Mouse (Mus musculus) E14TG2a.4 (cell line): ENCODE measurements around the gene Plac9a.
A peak's percentile ranks its signal among the peaks of the same experiment; 100 is the strongest.

Experiments
- H3K27me3 ChIP-seq: 2 replicates; pipeline ENCODE4 v1.6.1; 2014; ENCODE audit warnings: low read length, control low read depth; ENCODE audit not compliant: insufficient read depth
- H3K36me3 ChIP-seq: 2 replicates; pipeline ENCODE4 v1.6.1; 2014; ENCODE audit warnings: low read length, control low read depth; ENCODE audit not compliant: insufficient read depth
- H3K4me1 ChIP-seq: replicated peaks from 2 replicates; pipeline ENCODE4 v1.6.1; 2014; ENCODE audit warnings: low read depth, low read length, control low read depth
- H3K4me3 ChIP-seq: replicated peaks from 2 replicates; pipeline ENCODE4 v1.5.1; 2014; ENCODE audit warnings: mild to moderate bottlenecking, low read length
- H3K9me3 ChIP-seq: 2 replicates; pipeline ENCODE4 v1.6.1; 2014; ENCODE audit warnings: low read length, control low read depth
- CTCF ChIP-seq: conservative IDR thresholded peaks from 2 replicates; pipeline ENCODE4 v1.5.1; 2014; ENCODE audit warnings: low read length
- NANOG ChIP-seq: IDR thresholded peaks from 2 replicates; pipeline ENCODE4 v1.6.1; 2014; ENCODE audit warnings: borderline replicate concordance, low read length, mixed read lengths
- POU5F1 ChIP-seq: IDR thresholded peaks from 2 replicates; pipeline ENCODE4 v1.6.1; 2014; ENCODE audit warnings: low read length, borderline replicate concordance

Gene Plac9a

DNA sequence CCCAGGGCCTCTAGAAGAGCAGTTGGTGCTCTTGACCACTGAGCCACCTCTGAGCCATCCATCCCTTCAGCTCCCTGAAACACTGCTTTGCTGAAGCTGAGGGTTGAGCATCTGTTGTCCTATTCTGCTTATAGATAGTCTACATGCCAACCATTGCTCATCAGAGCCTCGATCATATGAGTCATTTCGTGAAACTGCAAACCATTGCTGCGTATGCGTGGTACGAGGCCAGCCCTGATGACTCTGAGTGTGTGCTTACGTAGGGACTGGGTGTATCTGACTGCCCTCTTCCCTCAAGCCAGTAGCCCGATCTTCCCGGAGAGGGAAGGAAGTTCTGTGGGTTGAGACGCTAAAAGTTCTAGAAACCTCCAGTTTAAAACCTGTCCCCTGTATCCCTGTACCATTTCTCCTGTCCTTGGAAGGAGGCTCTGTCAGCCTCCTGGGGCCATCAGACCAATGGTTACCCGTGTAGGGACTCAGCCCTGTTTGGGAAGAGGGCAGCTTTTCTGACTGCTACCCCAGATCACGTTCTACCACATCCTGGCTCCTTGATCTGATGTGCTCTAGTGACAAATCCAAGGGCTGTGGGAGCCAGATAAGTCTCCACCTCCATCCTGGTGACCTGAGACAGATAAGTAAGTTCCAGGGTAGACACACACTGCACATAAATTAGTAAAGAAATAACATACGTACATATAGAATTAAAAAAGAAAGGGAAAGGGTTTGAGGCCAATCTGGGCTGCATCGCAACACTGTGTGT lies 40.9 kb downstream of the Plac9a start:
- Histone ChIP-seq H3K4me1 (peaks cover 93% of the 10 kb centered on the region), H3K4me3 (no peak overlapping the region)
- no peak for TF ChIP-seq POU5F1
- no peak for TF ChIP-seq NANOG
- TF ChIP-seq CTCF = no peak

DNA sequence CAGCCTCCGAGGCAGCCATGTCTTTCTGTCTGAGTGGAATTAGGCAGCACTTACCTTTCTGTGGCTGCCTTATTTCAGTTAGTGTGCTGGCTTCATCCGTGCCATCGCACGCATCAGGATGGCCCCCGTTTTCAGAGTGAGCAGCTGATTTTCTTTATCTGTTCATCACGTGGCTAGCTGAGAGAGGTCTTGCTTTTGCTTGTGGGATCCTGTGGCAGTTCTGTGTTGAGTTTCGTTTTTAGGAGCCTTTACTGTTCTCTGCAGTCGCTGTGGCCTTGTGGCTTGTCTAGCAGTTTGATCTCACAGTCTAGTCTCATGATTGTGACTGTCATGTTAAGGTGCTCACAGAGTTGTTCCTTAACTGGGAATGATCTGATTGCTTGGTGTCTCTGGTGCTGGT lies 45.0 kb downstream of the Plac9a start:
- H3K36me3 ChIP-seq = peaks cover 20% of the 10 kb centered on the region
- no peaks in the 10 kb centered on the region for H3K27me3 ChIP-seq
- H3K4me1 ChIP-seq = peaks cover 93% of the 10 kb centered on the region
- H3K9me3 ChIP-seq = no peaks in the 10 kb centered on the region
- TF ChIP-seq CTCF = no peak
- no peak for TF ChIP-seq POU5F1
- TF ChIP-seq NANOG = no peak
- no peak overlapping the region for H3K4me3 ChIP-seq

More for the DNA sequence above, 40.9 kb downstream of the Plac9a start:
- H3K9me3 ChIP-seq = no peaks in the 10 kb centered on the region
- no peaks in the 10 kb centered on the region for H3K27me3 ChIP-seq
- peaks cover 18% of the 10 kb centered on the region for H3K36me3 ChIP-seq

DNA sequence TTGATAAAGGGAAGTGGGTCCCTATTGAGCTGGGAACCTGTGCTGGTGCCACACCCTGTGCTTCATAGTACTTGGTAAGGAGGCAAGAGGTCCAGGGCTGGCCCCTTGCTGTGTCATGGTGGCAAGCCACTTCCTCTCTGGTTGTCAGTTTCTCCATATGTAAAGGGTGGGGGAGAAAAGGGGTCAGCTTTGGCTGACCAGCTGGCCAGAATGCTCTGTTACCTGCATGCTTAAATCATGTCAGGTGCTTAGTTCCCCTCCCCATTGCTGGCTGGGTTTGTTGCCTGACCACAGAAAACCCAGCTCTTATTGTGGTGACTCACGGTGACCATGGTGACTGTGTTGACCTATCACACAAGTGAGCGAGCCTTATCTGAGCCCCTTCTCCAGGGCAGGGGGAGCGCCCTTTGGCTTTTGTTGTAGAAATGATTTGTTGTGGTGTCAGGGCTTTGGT lies 45.7 kb downstream of the Plac9a start:
- TF ChIP-seq NANOG (no peak), POU5F1 (no peak), CTCF (no peak)
- Histone ChIP-seq H3K9me3 (no peaks in the 10 kb centered on the region), H3K4me1 (peaks cover 94% of the 10 kb centered on the region), H3K27me3 (no peaks in the 10 kb centered on the region), H3K4me3 (no peak overlapping the region; the same call in 1 of the 2 replicates), H3K36me3 (peaks cover 15% of the 10 kb centered on the region)

DNA sequence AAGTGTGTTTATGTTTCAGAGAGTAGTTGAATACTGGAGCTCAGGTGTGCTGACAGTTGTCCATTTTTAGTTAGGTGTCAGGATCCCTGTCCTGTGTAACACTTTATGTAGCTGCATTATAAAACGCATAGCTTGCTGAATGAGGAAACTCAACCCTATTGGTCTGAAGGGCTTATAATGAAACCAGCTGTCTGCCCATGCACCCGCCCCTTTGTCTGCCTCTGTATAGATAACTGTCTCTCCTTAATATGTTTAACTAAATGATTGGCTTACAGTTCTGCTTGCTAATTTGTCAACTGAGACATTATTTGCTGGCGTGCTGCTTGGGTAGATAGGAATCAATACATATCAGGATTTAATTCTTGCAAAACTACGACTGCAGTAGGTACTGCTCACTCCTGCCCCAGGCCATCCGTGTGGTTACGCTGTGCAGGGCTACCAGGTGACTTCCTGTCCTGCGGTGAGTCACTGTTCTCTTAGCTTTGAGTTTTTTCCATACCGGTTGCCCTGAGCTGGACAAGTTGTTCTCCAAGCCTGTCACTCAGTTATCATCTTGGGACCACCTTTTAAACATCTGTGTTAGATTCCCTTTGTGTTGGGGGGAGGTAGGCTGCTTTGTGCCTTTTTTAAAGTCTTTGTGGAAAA lies 47.5 kb downstream of the Plac9a start:
- Histone ChIP-seq H3K9me3 (no peaks in the 10 kb centered on the region), H3K36me3 (peaks cover 9% of the 10 kb centered on the region; the same call in 1 of the 2 replicates), H3K4me3 (peak overlapping the region; percentile 5; the same call in 1 of the 2 replicates), H3K4me1 (peaks cover 99% of the 10 kb centered on the region), H3K27me3 (no peaks in the 10 kb centered on the region)
- TF ChIP-seq POU5F1 (no peak), NANOG (no peak), CTCF (no peak)

DNA sequence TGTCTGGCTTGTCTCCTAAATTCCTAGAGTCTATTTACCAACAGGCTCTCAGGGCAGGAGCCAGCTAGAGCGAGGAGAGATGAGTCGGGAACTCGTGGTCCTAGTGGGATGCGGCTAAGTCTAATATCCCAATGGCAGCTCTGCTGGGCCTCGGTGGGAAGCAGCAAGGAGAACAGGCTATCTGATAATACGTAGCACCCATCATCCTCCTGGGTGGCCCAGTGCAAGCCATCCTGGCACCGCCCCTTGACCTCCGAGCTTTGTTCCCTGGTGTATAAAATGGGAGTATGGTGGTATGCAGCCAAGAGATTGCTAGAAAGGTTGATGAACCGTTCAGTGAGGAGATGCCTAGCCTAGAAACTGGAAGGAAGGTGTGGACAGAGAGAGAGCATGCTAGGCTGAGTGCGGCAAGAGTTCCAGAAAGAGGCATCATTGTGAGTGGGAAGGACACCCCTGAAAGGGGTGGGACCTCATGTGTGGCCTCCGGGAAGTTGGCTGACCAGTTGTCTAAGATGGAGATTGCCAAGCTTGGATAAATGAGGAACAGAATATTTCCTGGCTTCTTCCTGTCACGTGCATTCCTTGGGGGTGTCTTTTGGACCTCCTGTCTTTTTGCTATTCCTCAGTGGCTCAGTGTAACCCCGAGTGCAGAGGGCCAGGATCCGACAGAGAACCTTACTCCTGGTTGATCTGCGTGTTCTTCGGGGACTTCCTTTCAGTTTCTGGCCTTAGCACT lies 49.0 kb downstream of the Plac9a start:
- peaks cover 17% of the 10 kb centered on the region for H3K36me3 ChIP-seq
- TF ChIP-seq CTCF (no peak), NANOG (no peak), POU5F1 (no peak)
- peaks cover 100% of the 10 kb centered on the region for H3K4me1 ChIP-seq
- no peaks in the 10 kb centered on the region for H3K9me3 ChIP-seq
- peak overlapping the region; percentile 32; the same call in 1 of the 2 replicates for H3K4me3 ChIP-seq
- H3K27me3 ChIP-seq = no peaks in the 10 kb centered on the region

DNA sequence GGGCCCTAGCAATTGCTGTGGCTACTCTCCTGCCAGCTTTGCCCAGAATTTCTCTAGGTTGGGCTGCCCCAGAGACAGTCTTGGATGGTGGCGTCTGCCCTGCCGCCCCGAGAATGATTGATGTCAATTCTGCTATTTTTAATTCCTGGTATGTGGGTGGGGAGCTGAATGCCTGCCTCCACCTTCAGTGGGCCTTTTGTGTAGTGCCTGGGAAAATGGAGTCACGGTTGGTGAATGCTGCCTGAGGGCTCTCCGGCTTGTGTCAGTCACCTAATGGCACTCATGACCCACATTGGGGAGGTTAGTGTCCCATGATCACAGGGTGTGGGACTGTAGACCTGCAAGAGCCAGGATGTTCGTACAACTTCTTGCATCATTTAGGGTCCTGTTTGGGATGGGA lies 49.6 kb downstream of the Plac9a start:
- Histone ChIP-seq H3K9me3 (no peaks in the 10 kb centered on the region), H3K4me1 (peaks cover 97% of the 10 kb centered on the region), H3K36me3 (peaks cover 19% of the 10 kb centered on the region), H3K4me3 (peak overlapping the region; percentile 32; the same call in 1 of the 2 replicates), H3K27me3 (no peaks in the 10 kb centered on the region)
- TF ChIP-seq POU5F1 = no peak
- TF ChIP-seq CTCF = no peak
- no peak for TF ChIP-seq NANOG

DNA sequence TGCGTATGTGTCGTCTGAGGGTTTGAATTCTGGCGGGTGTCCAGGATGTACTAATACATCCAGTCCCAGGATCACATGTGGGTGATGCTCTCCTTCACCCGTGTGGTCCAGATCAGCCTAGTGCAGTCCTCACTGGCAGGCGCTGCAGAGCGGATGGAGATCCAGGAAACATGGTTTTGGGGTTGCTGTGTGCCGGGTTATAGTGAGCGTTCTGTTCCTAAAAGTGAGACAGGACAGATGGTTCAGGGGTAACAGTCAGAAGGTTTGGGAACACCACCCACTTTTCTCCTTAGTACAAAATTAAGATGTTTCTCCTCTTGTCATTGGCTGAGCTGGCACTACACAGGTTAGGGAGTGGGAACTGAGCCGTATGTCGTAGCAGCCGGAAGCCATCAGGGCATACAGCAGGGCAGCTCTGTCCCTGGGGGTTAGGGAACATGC lies 50.8 kb downstream of the Plac9a start:
- TF ChIP-seq CTCF (no peak), POU5F1 (no peak), NANOG (no peak)
- Histone ChIP-seq H3K27me3 (no peaks in the 10 kb centered on the region), H3K4me3 (peak overlapping the region; percentile 43), H3K9me3 (no peaks in the 10 kb centered on the region), H3K4me1 (peaks cover 96% of the 10 kb centered on the region), H3K36me3 (peaks cover 26% of the 10 kb centered on the region)

DNA sequence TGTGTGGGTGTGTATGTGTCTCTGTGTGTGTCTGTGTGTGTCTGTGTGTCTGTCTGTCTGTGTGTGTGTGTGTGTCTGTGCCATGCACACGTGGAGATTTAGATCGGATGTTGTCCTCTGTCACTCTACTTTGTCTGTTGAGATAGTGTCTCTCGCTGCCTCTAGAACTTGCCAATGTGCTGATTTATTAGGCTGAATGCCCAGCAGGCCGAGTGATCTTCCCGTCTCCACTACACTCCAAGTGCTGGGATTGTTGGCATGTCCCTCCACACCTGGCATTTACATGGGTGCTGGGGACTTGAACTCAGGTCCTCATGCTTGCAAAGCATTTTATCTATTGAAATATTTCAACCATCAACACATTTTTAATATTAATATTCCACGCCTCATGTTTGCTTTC lies 51.7 kb downstream of the Plac9a start:
- Histone ChIP-seq H3K27me3 (no peaks in the 10 kb centered on the region), H3K4me1 (peaks cover 96% of the 10 kb centered on the region)
- TF ChIP-seq CTCF (no peak), NANOG (no peak), POU5F1 (no peak)

More for the DNA sequence above, 51.7 kb downstream of the Plac9a start:
- Histone ChIP-seq H3K4me3 (no peak overlapping the region), H3K9me3 (no peaks in the 10 kb centered on the region), H3K36me3 (peaks cover 34% of the 10 kb centered on the region)
